Mouse (Mus musculus) urinary bladder, postnatal 14 days (tissue): ENCODE data around the gene Epha1.

Source experiments
- DNase-seq: peaks from one replicate; pipeline ENCODE4 v3.0.0; 2021; ENCODE audit warnings: low spot score

The Epha1 gene

GRCm38 (mm10) chr6:42353180-42353579 is 19.9 kb downstream of the Epha1 start:
- DNase-seq: no peak

GRCm38 (mm10) chr6:42352486-42352846 is 20.6 kb downstream of the Epha1 start:
- DNase-seq: no peak

- peak; percentile 53 for DNase-seq
Observed at GRCm38 (mm10) chr6:42351776-42352485, 21.1 kb downstream of the Epha1 start.

GRCm38 (mm10) chr6:42350968-42351775 is 21.9 kb downstream of the Epha1 start:
- DNase-seq: no peak

GRCm38 (mm10) chr6:42350021-42350967 is 22.8 kb downstream of the Epha1 start:
- peak; percentile 79 for DNase-seq

- DNase-seq: peak; percentile 95
Observed at GRCm38 (mm10) chr6:42349426-42350020, 23.5 kb downstream of the Epha1 start, which contains the start of gene Zyx. Gene Zyx (plus strand): TSS chr6:42349630.

GRCm38 (mm10) chr6:42349006-42349425 is 24.1 kb downstream of the Epha1 start:
- peak; percentile 83 for DNase-seq

- DNase-seq: no peak
Observed at GRCm38 (mm10) chr6:42348281-42349005, 24.6 kb downstream of the Epha1 start.

GRCm38 (mm10) chr6:42344255-42344654 is 28.8 kb downstream of the Epha1 start:
- DNase-seq: no peak

GRCm38 (mm10) chr6:42343361-42344120 is 29.5 kb downstream of the Epha1 start:
- no peak for DNase-seq

- DNase-seq: no peak
Observed at GRCm38 (mm10) chr6:42342171-42342570, 30.9 kb downstream of the Epha1 start.

- no peak for DNase-seq
Observed at GRCm38 (mm10) chr6:42339981-42340380, 33.1 kb downstream of the Epha1 start.

- DNase-seq: no peak
Observed at GRCm38 (mm10) chr6:42339189-42339588, 33.9 kb downstream of the Epha1 start.

- no peak for DNase-seq
Observed at GRCm38 (mm10) chr6:42330946-42331345, 42.1 kb downstream of the Epha1 start.

- no peak for DNase-seq
Observed at GRCm38 (mm10) chr6:42330216-42330615, 42.9 kb downstream of the Epha1 start.

GRCm38 (mm10) chr6:42328757-42329156 is 44.3 kb downstream of the Epha1 start:
- DNase-seq: no peak

GRCm38 (mm10) chr6:42326509-42326908 is 46.6 kb downstream of the Epha1 start:
- no peak for DNase-seq

- DNase-seq: peak; percentile 78
Observed at GRCm38 (mm10) chr6:42325268-42325609, 47.8 kb downstream of the Epha1 start.

GRCm38 (mm10) chr6:42324482-42325267 is 48.4 kb downstream of the Epha1 start, which contains the start of gene Fam131b:
Gene Fam131b (minus strand): TSS chr6:42324643.
- no peak for DNase-seq
